Mouse (Mus musculus) hindbrain, embryonic 11.5 days (tissue): ENCODE data around the gene Sema6d. TPM values are rescaled to one million over a fixed set of nuclear protein-coding genes. Genes with fewer than 3 reads are reported as not detected.

ENCODE experiments used
- ATAC-seq: fragments of 200-750 bp; cut with Nextera tagmentation; 2 replicates; pipeline ENCODE4 v1.8.0; 2017; ENCODE audit warnings: mild to moderate bottlenecking, moderate TSS enrichment, moderate library complexity; ENCODE audit not compliant: low FRiP score
- DNase-seq: peaks from one replicate; pipeline ENCODE4 v3.0.0-alpha.2; 2015; ENCODE audit warnings: low spot score
- H3K27ac ChIP-seq: fragments of 300-500 bp; sonication (generic); 2 replicates; pipeline ENCODE4 v1.5.1; 2014; ENCODE audit warnings: mild to moderate bottlenecking, low read depth, low read length
- H3K27me3 ChIP-seq: fragments of 300-500 bp; sonication (generic); 2 replicates; pipeline ENCODE4 v1.6.1; 2014; ENCODE audit warnings: mild to moderate bottlenecking, low read length, moderate library complexity, mixed read lengths; ENCODE audit not compliant: control insufficient read depth, insufficient read depth
- H3K36me3 ChIP-seq: fragments of 300-500 bp; sonication (generic); 2 replicates; pipeline ENCODE4 v1.6.1; 2014; ENCODE audit warnings: mild to moderate bottlenecking, low read length, moderate library complexity, mixed read lengths; ENCODE audit not compliant: control insufficient read depth, insufficient read depth
- H3K4me1 ChIP-seq: fragments of 300-500 bp; sonication (generic); replicated peaks from 2 replicates; pipeline ENCODE4 v1.6.1; 2014; ENCODE audit warnings: low read length, mixed read lengths; ENCODE audit not compliant: control insufficient read depth, insufficient read depth
- H3K4me2 ChIP-seq: fragments of 300-500 bp; sonication (generic); replicated peaks from 2 replicates; pipeline ENCODE4 v1.6.1; 2014; ENCODE audit warnings: mild to moderate bottlenecking, low read depth, low read length
- H3K4me3 ChIP-seq: fragments of 300-500 bp; sonication (generic); 2 replicates; pipeline ENCODE4 v1.5.1; 2014; ENCODE audit warnings: low read depth, low read length
- H3K9ac ChIP-seq: fragments of 300-500 bp; sonication (generic); 2 replicates; pipeline ENCODE4 v1.6.1; 2014; ENCODE audit warnings: low read depth, low read length
- H3K9me3 ChIP-seq: fragments of 300-500 bp; sonication (generic); 2 replicates; pipeline ENCODE4 v1.6.1; 2016; ENCODE audit warnings: low read length; ENCODE audit not compliant: control insufficient read depth
- WGBS: fragments of 180-500 bp; shearing (Covaris S2); extraction: QIAGEN DNeasy Blood & Tissue Kit; methylation state at CpG from one replicate; pipeline ENCODE4 v1.1.7; 2014; 5-methylcytosine and 5-hydroxymethylcytosine counted together
- polyA plus RNA-seq: library from polyadenylated mRNA; unstranded; fragments of >200 nt; fragmentation: Nextera tagmentation; extraction: Ambion mirVana; gene quantifications from 2 replicates; pipeline ENCODE4 v1.2.1, GENCODE M21; 2014

The Sema6d gene
- polyA plus RNA-seq, 1 experiment from 2014 or later: 26.2 TPM

GRCm38 (mm10) chr2:124505784-124506489 lies 416.2 kb downstream of the Sema6d start:
- Histone ChIP-seq H3K4me1 (no peaks in the 10 kb centered on the region), H3K36me3 (no peaks in the 10 kb centered on the region), H3K4me3 (no peak overlapping the region), H3K9me3 (no peaks in the 10 kb centered on the region), H3K27me3 (peaks cover 12% of the 10 kb centered on the region), H3K27ac (no peak overlapping the region), H3K9ac (no peak overlapping the region), H3K4me2 (no peak overlapping the region)
- peak; percentile 74 for DNase-seq
- ATAC-seq: peak; percentile 94
- 17% methylated on average over 4 of the region's 4 CpGs for WGBS

GRCm38 (mm10) chr2:124507804-124508203 lies 418.0 kb downstream of the Sema6d start:
- no peak overlapping the region for H3K27ac ChIP-seq
- peaks cover 14% of the 10 kb centered on the region for H3K27me3 ChIP-seq
- H3K36me3 ChIP-seq: no peaks in the 10 kb centered on the region
- H3K9ac ChIP-seq: no peak overlapping the region
- WGBS: 71% methylated on average over 4 of the region's 4 CpGs
- H3K9me3 ChIP-seq: no peaks in the 10 kb centered on the region
- no peak overlapping the region for H3K4me2 ChIP-seq
- DNase-seq (no peak), ATAC-seq (no peak)
- H3K4me1 ChIP-seq: no peaks in the 10 kb centered on the region
- H3K4me3 ChIP-seq: no peak overlapping the region

- Histone ChIP-seq H3K4me3 (no peak overlapping the region), H3K36me3 (no peaks in the 10 kb centered on the region), H3K4me1 (no peaks in the 10 kb centered on the region), H3K9ac (no peak overlapping the region), H3K27me3 (peaks cover 12% of the 10 kb centered on the region), H3K27ac (no peak overlapping the region), H3K9me3 (no peaks in the 10 kb centered on the region), H3K4me2 (no peak overlapping the region)
- 83% methylated on average over 6 of the region's 6 CpGs for WGBS
- ATAC-seq (no peak), DNase-seq (no peak)
These were observed 419.7 kb downstream of the Sema6d start for GRCm38 (mm10) chr2:124509479-124509878.

- no peak overlapping the region for H3K4me3 ChIP-seq
- H3K4me1 ChIP-seq: no peaks in the 10 kb centered on the region
- no peak overlapping the region for H3K4me2 ChIP-seq
- DNase-seq (no peak), ATAC-seq (no peak)
- no peaks in the 10 kb centered on the region for H3K9me3 ChIP-seq
- no peak overlapping the region for H3K27ac ChIP-seq
- H3K27me3 ChIP-seq: peaks cover 10% of the 10 kb centered on the region
- H3K9ac ChIP-seq: no peak overlapping the region
- no peaks in the 10 kb centered on the region for H3K36me3 ChIP-seq
- WGBS: 89% methylated on average over 10 of the region's 10 CpGs
These were observed 422.1 kb downstream of the Sema6d start for GRCm38 (mm10) chr2:124511826-124512225.

- H3K4me2 ChIP-seq: no peak overlapping the region
- H3K27ac ChIP-seq: no peak overlapping the region
- H3K4me3 ChIP-seq: no peak overlapping the region
These were observed 432.7 kb downstream of the Sema6d start for GRCm38 (mm10) chr2:124522426-124522825.

GRCm38 (mm10) chr2:124523667-124524066 lies 433.9 kb downstream of the Sema6d start:
- no peak overlapping the region for H3K4me2 ChIP-seq
- no peaks in the 10 kb centered on the region for H3K27me3 ChIP-seq
- ATAC-seq: no peak
- no peak overlapping the region for H3K4me3 ChIP-seq
- no peak for DNase-seq
- no peaks in the 10 kb centered on the region for H3K4me1 ChIP-seq
- no peak overlapping the region for H3K27ac ChIP-seq
- 94% methylated on average over 6 of the region's 6 CpGs for WGBS
- no peaks in the 10 kb centered on the region for H3K36me3 ChIP-seq
- no peak overlapping the region for H3K9ac ChIP-seq
- no peaks in the 10 kb centered on the region for H3K9me3 ChIP-seq

More at GRCm38 (mm10) chr2:124522426-124522825, 432.7 kb downstream of the Sema6d start:
- Histone ChIP-seq H3K4me1 (no peaks in the 10 kb centered on the region), H3K36me3 (no peaks in the 10 kb centered on the region), H3K9ac (no peak overlapping the region), H3K27me3 (no peaks in the 10 kb centered on the region), H3K9me3 (no peaks in the 10 kb centered on the region)
- 90% methylated on average over 3 of the region's 3 CpGs for WGBS
- ATAC-seq: no peak
- DNase-seq: no peak

GRCm38 (mm10) chr2:124524167-124524566 lies 434.4 kb downstream of the Sema6d start:
- no peak for ATAC-seq
- Histone ChIP-seq H3K27ac (no peak overlapping the region), H3K4me3 (no peak overlapping the region), H3K4me1 (no peaks in the 10 kb centered on the region), H3K4me2 (no peak overlapping the region), H3K36me3 (no peaks in the 10 kb centered on the region), H3K9ac (no peak overlapping the region), H3K9me3 (no peaks in the 10 kb centered on the region), H3K27me3 (no peaks in the 10 kb centered on the region)
- WGBS: 84% methylated on average over 3 of the region's 3 CpGs
- DNase-seq: no peak

GRCm38 (mm10) chr2:124527641-124528040 lies 437.9 kb downstream of the Sema6d start:
- Histone ChIP-seq H3K36me3 (no peaks in the 10 kb centered on the region), H3K9me3 (no peaks in the 10 kb centered on the region), H3K4me2 (no peak overlapping the region), H3K4me1 (no peaks in the 10 kb centered on the region), H3K4me3 (no peak overlapping the region), H3K27me3 (no peaks in the 10 kb centered on the region), H3K9ac (no peak overlapping the region), H3K27ac (no peak overlapping the region)
- 89% methylated on average over 3 of the region's 3 CpGs for WGBS
- no peak for ATAC-seq
- DNase-seq: no peak

- H3K4me1 ChIP-seq: no peaks in the 10 kb centered on the region
- WGBS: 90% methylated on average over 2 of the region's 2 CpGs
- no peaks in the 10 kb centered on the region for H3K27me3 ChIP-seq
- H3K9me3 ChIP-seq: no peaks in the 10 kb centered on the region
- ATAC-seq (no peak), DNase-seq (no peak)
- no peak overlapping the region for H3K4me2 ChIP-seq
- no peak overlapping the region for H3K27ac ChIP-seq
- H3K36me3 ChIP-seq: no peaks in the 10 kb centered on the region
- H3K9ac ChIP-seq: no peak overlapping the region
- no peak overlapping the region for H3K4me3 ChIP-seq
These were observed 440.7 kb downstream of the Sema6d start for GRCm38 (mm10) chr2:124530441-124530840.
